Mouse (Mus musculus): ENCODE measurements around the gene Gm3043. TPM values are rescaled to one million over a fixed set of nuclear protein-coding genes. Genes with fewer than 3 reads are reported as not detected.
"Not testable (repeated sequence)": the region's sequence is repeated elsewhere in the genome, so short reads cannot be mapped to it uniquely, and the experiment has no call there.

The Gm3043 gene
- not detected in 2 replicates for polyA plus RNA-seq (2015; fragmentation: Nextera tagmentation; extraction: Ambion mirVana)

DNA sequence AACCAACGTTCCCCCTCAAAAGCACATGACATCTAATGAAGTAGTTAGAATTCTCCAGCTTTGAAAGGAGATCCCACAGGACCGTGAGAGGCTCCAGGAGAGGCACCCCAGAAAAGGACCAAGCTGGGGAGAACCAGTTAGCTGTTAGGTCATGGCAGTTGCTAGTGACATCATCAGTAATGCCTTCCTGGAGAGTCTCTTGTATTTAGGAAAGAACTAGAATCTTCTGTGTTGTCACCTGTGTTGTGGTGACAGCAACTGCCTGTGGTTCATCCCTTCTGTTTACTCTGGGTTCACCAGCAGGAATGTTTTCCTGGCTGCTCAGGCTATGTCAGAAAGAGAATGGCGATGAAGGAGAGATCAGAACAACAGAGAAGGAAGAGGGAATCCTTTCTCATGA is at the start of gene Gm3043:
Gene Gm3043, plus strand, starts transcription at position 301 of the 400 bp plus-strand sequence.
- H3K4me1 ChIP-seq (replicated peaks); H3K27ac ChIP-seq; H3K9ac ChIP-seq; H3K4me3 ChIP-seq; H3K27me3 ChIP-seq; H3K9me3 ChIP-seq (replicated peaks); H3K36me3 ChIP-seq; H3K4me2 ChIP-seq; ATAC-seq (replicated peaks; ENCODE audit: insufficient number of reproducible peaks, insufficient read depth, low FRiP score, low read depth): not testable (repeated sequence)
- no CpG with 5 or more reads among the region's 3 CpGs for WGBS

DNA sequence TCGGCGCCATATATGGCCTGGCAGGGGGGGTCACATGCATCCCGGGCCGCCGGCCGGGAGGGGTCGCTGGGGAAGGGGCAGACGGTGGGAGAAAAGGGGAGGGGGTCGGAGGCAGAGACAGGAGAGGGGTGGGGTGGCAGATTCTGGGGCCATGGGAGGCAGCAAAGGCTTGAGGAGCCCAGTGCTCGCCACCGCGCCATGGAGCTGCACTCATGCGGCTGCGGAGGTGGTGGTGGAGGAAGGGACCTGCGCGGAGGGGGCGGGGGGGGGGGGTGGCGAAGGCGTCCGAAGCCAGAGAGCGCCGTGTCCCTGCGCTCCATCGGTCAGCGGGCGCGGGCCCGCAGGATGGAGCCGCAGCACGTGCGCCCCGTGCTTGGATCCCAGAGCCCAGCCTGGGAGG is 36.9 kb upstream of the Gm3043 start, which contains the start of gene Gm3020:
Gene Gm3020, plus strand, starts transcription at position 301 of the 400 bp plus-strand sequence.
- ATAC-seq (replicated peaks; ENCODE audit: insufficient number of reproducible peaks, insufficient read depth, low FRiP score, low read depth); H3K36me3 ChIP-seq; H3K27ac ChIP-seq; H3K4me1 ChIP-seq (replicated peaks); H3K4me2 ChIP-seq; H3K4me3 ChIP-seq; H3K9ac ChIP-seq; H3K27me3 ChIP-seq; H3K9me3 ChIP-seq (replicated peaks): not testable (repeated sequence)
- WGBS: no CpG with 5 or more reads among the region's 32 CpGs

Other genes starting within 250 kb of the Gm3043 start
- gene Gm10408, start 239.4 kb upstream of the Gm3043 start, polyA plus RNA-seq (2015; fragmentation: Nextera tagmentation; extraction: Ambion mirVana): not detected in 2 replicates
- gene Gm3012, start 54.3 kb upstream of the Gm3043 start, polyA plus RNA-seq (2015; fragmentation: Nextera tagmentation; extraction: Ambion mirVana): not detected in 2 replicates
- gene Gm3020, start 36.8 kb upstream of the Gm3043 start, polyA plus RNA-seq (2015; fragmentation: Nextera tagmentation; extraction: Ambion mirVana): 5.9 and 6.1 TPM in 2 replicates
- gene Gm3002, start 121.3 kb downstream of the Gm3043 start, polyA plus RNA-seq (2015; fragmentation: Nextera tagmentation; extraction: Ambion mirVana): 2.6 and 3.4 TPM in 2 replicates
- gene Gm3033, start 157.5 kb downstream of the Gm3043 start, polyA plus RNA-seq (2015; fragmentation: Nextera tagmentation; extraction: Ambion mirVana): not detected in 2 replicates
- not detected in 2 replicates for gene Gm2916, start 195.4 kb downstream of the Gm3043 start, polyA plus RNA-seq (2015; fragmentation: Nextera tagmentation; extraction: Ambion mirVana)
- not detected in 2 replicates for gene Gm3029, start 243.0 kb downstream of the Gm3043 start, polyA plus RNA-seq (2015; fragmentation: Nextera tagmentation; extraction: Ambion mirVana)